8 mouse cellular contexts compared by ENCODE assay signal in genomic region chr2:38350386-38350785, GRCm38 (mm10). TPM values are rescaled to one million over a fixed set of nuclear protein-coding genes. Genes with fewer than 3 reads are reported as not detected.
DNase-seq lines count a peak whose midpoint lies in the region; ATAC-seq and TF ChIP-seq lines count a peak whose summit lies in the region.

No protein-coding gene starts in this region.

- no peak for TF ChIP-seq EP300 in liver, postnatal 0 days (IDR thresholded peaks at IDR 0.05; ENCODE audit: low read depth)

- intact Hi-C loops in gastrocnemius, adult 2 months (cut with DNase I): no loop called here
- intact Hi-C loops in gastrocnemius, postnatal 14 days (cut with DNase I; ENCODE audit: low total_unique reads): no loop called here

- no peak for DNase-seq in gastrocnemius, adult 2 months
- DNase-seq in gastrocnemius, postnatal 14 days: no peak
- DNase-seq in liver, postnatal 0 days: no peak
- DNase-seq in cerebellum, postnatal 25 days: no peak
- no peak for DNase-seq in spleen, postnatal 14 days (ENCODE audit: low spot score in 2 of 2)
- DNase-seq in adipocyte (ENCODE audit: low spot score): no peak

- H3K27ac ChIP-seq in gastrocnemius, adult 2 months: no peak overlapping the region
- H3K27ac ChIP-seq in heart, embryonic 15.5 days: no peak overlapping the region
- H3K27ac ChIP-seq in liver, postnatal 0 days (ENCODE audit: low read depth): no peak overlapping the region

- no peak overlapping the region for H3K9ac ChIP-seq in heart, embryonic 15.5 days
- no peak overlapping the region; the same call in 1 of the 2 replicates for H3K9ac ChIP-seq in liver, postnatal 0 days (replicated peaks)

- no peaks in the 10 kb centered on the region for H3K9me3 ChIP-seq in heart, embryonic 15.5 days (replicated peaks)
- no peaks in the 10 kb centered on the region for H3K9me3 ChIP-seq in liver, postnatal 0 days (ENCODE audit: low read length)

- under 1% methylated on average over 13 of the region's 13 CpGs for WGBS in heart, embryonic 15.5 days
- 1% methylated on average over 13 of the region's 13 CpGs for WGBS in liver, postnatal 0 days (ENCODE audit: insufficient replicate concordance)

- H3K27me3 ChIP-seq in C2C12 (ENCODE audit: control insufficient read depth, insufficient read depth, insufficient read length): peaks cover 31% of the 10 kb centered on the region
- peaks cover 100% of the 10 kb centered on the region for H3K27me3 ChIP-seq in heart, embryonic 15.5 days
- peaks cover 100% of the 10 kb centered on the region for H3K27me3 ChIP-seq in liver, postnatal 0 days (ENCODE audit: insufficient read depth, low read length)

- H3K4me1 ChIP-seq in heart, embryonic 15.5 days (replicated peaks): peaks cover 41% of the 10 kb centered on the region
- H3K4me1 ChIP-seq in liver, postnatal 0 days (ENCODE audit: insufficient read depth): peaks cover 16% of the 10 kb centered on the region

- no peak for ATAC-seq in heart, embryonic 15.5 days (replicated peaks; ENCODE audit: insufficient number of reproducible peaks, insufficient read depth, low FRiP score, low read depth)
- no peak for ATAC-seq in liver, postnatal 0 days

- H3K79me2 ChIP-seq in C2C12 (ENCODE audit: control insufficient read depth, insufficient read depth): no peaks in the 10 kb centered on the region

- H3K4me2 ChIP-seq in heart, embryonic 15.5 days: peak overlapping the region; percentile 76
- H3K4me2 ChIP-seq in liver, postnatal 0 days (ENCODE audit: low read depth, low read length): peak overlapping the region; percentile 64

- peak overlapping the region; percentile 14 for H3ac ChIP-seq in C2C12 (ENCODE audit: control insufficient read depth, insufficient read length, low read depth)

- H3K79me3 ChIP-seq in C2C12 (ENCODE audit: low read depth): no peaks in the 10 kb centered on the region

- no peak for TF ChIP-seq CTCF in gastrocnemius, adult 2 months (IDR thresholded peaks at IDR 0.05)
- TF ChIP-seq CTCF in C2C12 (IDR thresholded peaks at IDR 0.05; ENCODE audit: control insufficient read depth, insufficient read depth, insufficient read length): no peak
- TF ChIP-seq CTCF in liver, postnatal 0 days (IDR thresholded peaks at IDR 0.05; ENCODE audit: low read depth): no peak

- H3K36me3 ChIP-seq in C2C12 (ENCODE audit: control insufficient read depth, insufficient read depth): no peaks in the 10 kb centered on the region
- H3K36me3 ChIP-seq in heart, embryonic 15.5 days: no peaks in the 10 kb centered on the region
- H3K36me3 ChIP-seq in liver, postnatal 0 days (replicated peaks; ENCODE audit: insufficient read depth, low read length): no peaks in the 10 kb centered on the region

- H3K4me3 ChIP-seq in gastrocnemius, adult 2 months: peak overlapping the region; percentile 69
- peak overlapping the region; percentile 6 for H3K4me3 ChIP-seq in C2C12 (ENCODE audit: insufficient read depth, poor library complexity, severe bottlenecking)
- H3K4me3 ChIP-seq in heart, embryonic 15.5 days: peak overlapping the region; percentile 40
- H3K4me3 ChIP-seq in liver, postnatal 0 days (ENCODE audit: low read depth, low read length): peak overlapping the region; percentile 47; the same call in 1 of the 2 replicates

TF ChIP-seq in C2C12, 6 proteins besides CTCF, POLR2A, EP300 and RAD21:
- TF ChIP-seq MYOD1 (IDR thresholded peaks at IDR 0.05; ENCODE audit: control insufficient read depth, insufficient read length, low read depth): no peak
- TF ChIP-seq CEBPB (IDR thresholded peaks at IDR 0.05; ENCODE audit: low read depth): no peak

RNA-seq across cellular contexts. Expression of gene Lhx2, which starts 11.3 kb away (rescaled TPM):
- under 1 TPM; 0.13 to 0.22 TPM for total RNA-seq in gastrocnemius, adult 2 months (2021)
- total RNA-seq in gastrocnemius, postnatal 14 days (2021): under 1 TPM; 0.23 to 0.29 TPM
- 2.8 TPM for polyA plus RNA-seq in C2C12 (2012; fragmentation: generic; extraction: Trizol)
- polyA plus RNA-seq in heart, embryonic 15.5 days (2015; fragmentation: Nextera tagmentation; extraction: Ambion mirVana): 0.05 TPM in 1 of 2 replicates, not detected in the other
- 1.7 and 2.8 TPM in 2 replicates for polyA plus RNA-seq in liver, postnatal 0 days (2015; fragmentation: Nextera tagmentation; extraction: Ambion mirVana)

Comparison
In these comparisons a context has a peak if more than half of its experiments do, and no peak if none do; other contexts are left out.
1. H3K4me3 ChIP-seq: peak in every context shown above with its lines; median percentile 69 in gastrocnemius, adult 2 months; 47 in liver, postnatal 0 days; 40 in heart, embryonic 15.5 days; 6 in C2C12.